Mouse (Mus musculus): ENCODE results near the gene 9230102O04Rik. TPM values are rescaled to one million over a fixed set of nuclear protein-coding genes. Genes with fewer than 3 reads are reported as not detected.

Gene 9230102O04Rik
- total and polyA plus RNA-seq, 2 experiments from 2014 or later = not detected

GRCm38 (mm10) chr2:9905995-9906394 is 16.7 kb upstream of the 9230102O04Rik start:
- Histone ChIP-seq H3K4me2 (ENCODE audit: low read depth) (no peak overlapping the region), H3K4me1 (ENCODE audit: insufficient read depth) (no peaks in the 10 kb centered on the region), H3K27me3 (ENCODE audit: insufficient read depth, low read length) (peaks cover 5% of the 10 kb centered on the region), H3K9me3 (ENCODE audit: low read length) (no peaks in the 10 kb centered on the region), H3K36me3 (ENCODE audit: insufficient read depth) (no peaks in the 10 kb centered on the region), H3K4me3 (ENCODE audit: low read depth, low read length) (no peak overlapping the region), H3K27ac (ENCODE audit: low read depth, low read length) (no peak overlapping the region), H3K9ac (no peak overlapping the region)
- WGBS = 11% methylated on average over 11 of the region's 11 CpGs
- no peak for TF ChIP-seq CTCF (IDR thresholded peaks at IDR 0.05; ENCODE audit: low read depth)
- DNase-seq (no peak), ATAC-seq (no peak)

DNA sequence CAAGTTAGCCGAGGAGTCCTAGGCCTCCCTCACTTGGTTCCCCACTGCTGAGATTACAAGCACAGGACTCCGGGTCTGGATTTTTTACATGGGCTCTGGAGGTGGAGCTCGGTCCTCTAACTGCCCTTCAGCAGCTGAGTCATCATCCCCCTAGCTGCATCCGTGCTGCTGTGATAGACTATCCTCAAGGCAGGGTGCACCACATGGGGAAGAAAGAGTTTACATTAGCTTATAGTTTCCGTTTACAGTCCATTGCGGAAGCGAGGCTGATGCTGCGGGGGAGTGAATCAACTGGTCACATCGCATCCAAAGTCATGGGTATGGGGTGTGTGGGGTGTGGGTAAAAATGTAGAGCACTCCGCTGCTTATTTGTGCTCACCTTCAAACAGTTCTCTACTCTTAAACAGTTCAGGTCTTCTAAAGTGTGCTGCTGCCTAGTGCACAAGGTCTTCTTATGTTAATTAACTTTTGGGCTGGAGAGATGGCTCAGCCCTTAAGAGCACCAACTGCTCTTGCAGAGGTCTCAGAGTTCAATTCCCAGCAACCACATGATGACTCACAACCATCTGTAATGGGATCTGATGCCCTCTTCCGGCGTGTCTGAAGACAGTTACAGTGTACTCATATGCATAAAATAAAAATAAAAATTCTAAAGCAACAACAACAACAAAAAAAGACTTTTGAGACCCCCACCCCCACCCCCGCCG is 14.7 kb upstream of the 9230102O04Rik start:
- ATAC-seq = no peak
- no peak overlapping the region for H3K4me3 ChIP-seq (ENCODE audit: low read depth, low read length)
- DNase-seq = no peak

GRCm38 (mm10) chr2:9897846-9898245 is 8.5 kb upstream of the 9230102O04Rik start:
- no peak for TF ChIP-seq CTCF (IDR thresholded peaks at IDR 0.05; ENCODE audit: low read depth)
- Histone ChIP-seq H3K27ac (ENCODE audit: low read depth, low read length) (no peak overlapping the region), H3K36me3 (ENCODE audit: insufficient read depth) (no peaks in the 10 kb centered on the region), H3K4me2 (ENCODE audit: low read depth) (no peak overlapping the region), H3K9ac (no peak overlapping the region), H3K27me3 (ENCODE audit: insufficient read depth, low read length) (peaks cover 68% of the 10 kb centered on the region), H3K4me1 (ENCODE audit: insufficient read depth) (no peaks in the 10 kb centered on the region), H3K9me3 (ENCODE audit: low read length) (no peaks in the 10 kb centered on the region), H3K4me3 (ENCODE audit: low read depth, low read length) (no peak overlapping the region)
- ATAC-seq = peak; percentile 53; the same call in 1 of the 2 replicates
- DNase-seq = no peak
- 1% methylated on average over 8 of the region's 8 CpGs for WGBS

More for the DNA sequence above, 14.7 kb upstream of the 9230102O04Rik start:
- Histone ChIP-seq H3K27ac (ENCODE audit: low read depth, low read length) (no peak overlapping the region), H3K9ac (no peak overlapping the region), H3K9me3 (ENCODE audit: low read length) (no peaks in the 10 kb centered on the region), H3K4me2 (ENCODE audit: low read depth) (no peak overlapping the region), H3K36me3 (ENCODE audit: insufficient read depth) (no peaks in the 10 kb centered on the region), H3K4me1 (ENCODE audit: insufficient read depth) (no peaks in the 10 kb centered on the region), H3K27me3 (ENCODE audit: insufficient read depth, low read length) (peaks cover 13% of the 10 kb centered on the region)
- no peak for TF ChIP-seq CTCF (IDR thresholded peaks at IDR 0.05; ENCODE audit: low read depth)
- 76% methylated on average over 14 of the region's 14 CpGs for WGBS

DNA sequence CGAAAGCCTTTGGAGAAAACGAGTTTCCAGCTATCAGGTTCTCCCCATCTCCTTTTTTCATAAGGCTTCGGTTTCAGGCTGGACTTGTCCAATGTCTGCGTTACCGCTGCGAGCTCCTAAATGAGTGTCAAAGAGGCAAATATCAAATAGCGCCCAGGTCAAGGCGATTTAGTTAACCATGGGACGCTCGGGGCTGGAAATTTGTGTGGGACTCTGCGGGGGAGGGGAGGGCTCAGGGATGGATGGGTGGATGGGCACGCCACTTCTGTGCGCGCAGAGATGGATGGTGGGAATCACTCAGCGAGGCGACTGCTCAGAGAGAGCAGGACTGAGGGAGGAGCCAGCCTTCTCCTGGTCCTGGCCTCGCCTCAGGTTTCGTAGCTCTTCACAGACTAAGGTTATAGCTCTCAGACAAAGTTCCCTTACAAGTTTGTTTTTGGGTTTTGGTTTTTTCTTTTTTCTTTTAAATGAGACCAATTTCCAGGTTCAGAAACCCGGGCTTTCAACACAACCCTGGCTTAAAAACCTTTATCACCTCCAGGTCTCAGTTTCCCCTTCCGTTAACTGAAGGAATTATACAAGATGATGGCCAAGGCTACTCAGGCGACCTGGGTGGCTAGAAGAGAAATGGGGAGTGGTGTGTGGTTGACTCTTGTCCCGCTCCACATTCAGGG is 6.9 kb upstream of the 9230102O04Rik start:
- Histone ChIP-seq H3K9me3 (ENCODE audit: low read length) (no peaks in the 10 kb centered on the region), H3K4me2 (ENCODE audit: low read depth) (no peak overlapping the region), H3K4me1 (ENCODE audit: insufficient read depth) (no peaks in the 10 kb centered on the region), H3K27me3 (ENCODE audit: insufficient read depth, low read length) (peaks cover 76% of the 10 kb centered on the region), H3K27ac (ENCODE audit: low read depth, low read length) (no peak overlapping the region), H3K36me3 (ENCODE audit: insufficient read depth) (no peaks in the 10 kb centered on the region), H3K4me3 (ENCODE audit: low read depth, low read length) (0 out of 2 replicates have a peak overlapping the region, but pooled peaks have one; percentile 5), H3K9ac (no peak overlapping the region)
- no peak for DNase-seq
- no peak for TF ChIP-seq CTCF (IDR thresholded peaks at IDR 0.05; ENCODE audit: low read depth)
- ATAC-seq = no peak
- 2% methylated on average over 22 of the region's 22 CpGs for WGBS

DNA sequence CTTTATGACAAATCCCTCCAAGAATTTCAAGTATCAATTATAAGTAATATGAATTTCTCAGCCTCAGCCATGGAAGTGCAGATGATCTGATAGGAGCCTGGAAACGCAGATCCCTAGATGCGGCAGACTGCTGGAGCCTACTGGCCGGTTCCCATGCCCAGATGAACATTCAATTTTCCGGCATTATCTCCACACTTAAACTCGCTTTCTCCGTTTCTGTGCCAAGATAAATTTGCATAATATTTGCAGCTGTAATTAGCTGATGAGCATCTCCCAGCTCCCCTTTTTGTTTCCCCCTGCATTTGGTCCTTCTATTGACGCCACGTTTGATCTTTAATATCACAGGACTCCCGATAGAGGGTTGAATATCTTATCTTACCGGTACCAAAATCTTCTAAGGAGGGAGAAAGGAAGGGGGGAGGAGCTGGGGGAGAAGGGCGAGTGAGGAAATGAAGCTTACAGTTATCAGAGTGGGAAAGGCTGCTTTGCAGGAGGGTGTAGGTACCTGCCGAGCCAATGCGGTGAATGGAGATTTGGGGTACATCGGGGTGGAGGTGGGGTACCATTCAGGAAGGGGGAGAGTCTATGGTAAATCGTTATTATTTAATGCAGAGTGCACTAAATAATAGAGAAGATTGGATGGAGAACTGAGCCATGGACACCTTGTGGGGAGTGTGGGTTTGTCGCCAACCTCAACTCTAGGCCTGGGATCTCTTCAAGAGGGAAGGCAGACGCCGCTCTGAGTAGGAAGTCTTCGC is 5.7 kb upstream of the 9230102O04Rik start:
- WGBS = 1% methylated on average over 19 of the region's 19 CpGs
- Histone ChIP-seq H3K27ac (ENCODE audit: low read depth, low read length) (no peak overlapping the region), H3K9ac (no peak overlapping the region), H3K4me2 (ENCODE audit: low read depth) (no peak overlapping the region), H3K27me3 (ENCODE audit: insufficient read depth, low read length) (peaks cover 88% of the 10 kb centered on the region), H3K36me3 (ENCODE audit: insufficient read depth) (no peaks in the 10 kb centered on the region), H3K4me3 (ENCODE audit: low read depth, low read length) (no peak overlapping the region), H3K9me3 (ENCODE audit: low read length) (no peaks in the 10 kb centered on the region), H3K4me1 (ENCODE audit: insufficient read depth) (no peaks in the 10 kb centered on the region)
- no peak for ATAC-seq
- DNase-seq = peak; percentile 13
- TF ChIP-seq CTCF (IDR thresholded peaks at IDR 0.05; ENCODE audit: low read depth) = no peak

GRCm38 (mm10) chr2:9893272-9893953 is 4.1 kb upstream of the 9230102O04Rik start:
- no peaks in the 10 kb centered on the region for H3K36me3 ChIP-seq (ENCODE audit: insufficient read depth)
- TF ChIP-seq CTCF (IDR thresholded peaks at IDR 0.05; ENCODE audit: low read depth) = no peak
- H3K4me1 ChIP-seq (ENCODE audit: insufficient read depth) = no peaks in the 10 kb centered on the region
- DNase-seq (no peak), ATAC-seq (no peak)
- no peak overlapping the region for H3K4me2 ChIP-seq (ENCODE audit: low read depth)
- H3K9ac ChIP-seq = no peak overlapping the region
- no peak overlapping the region for H3K4me3 ChIP-seq (ENCODE audit: low read depth, low read length)
- WGBS = under 1% methylated on average over 6 of the region's 6 CpGs
- peaks cover 91% of the 10 kb centered on the region for H3K27me3 ChIP-seq (ENCODE audit: insufficient read depth, low read length)
- H3K9me3 ChIP-seq (ENCODE audit: low read length) = no peaks in the 10 kb centered on the region
- no peak overlapping the region for H3K27ac ChIP-seq (ENCODE audit: low read depth, low read length)
